Mouse (Mus musculus): ENCODE measurements at regions not wholly inside any gene's neighbourhood (a gene's known extent, or its start where the extent isn't known, plus 50 kb on each side); places are given as distances from the start of the nearest gene placed in this dataset.
"Not testable (repeated sequence)": the region's sequence is repeated elsewhere in the genome, so short reads cannot be mapped to it uniquely, and the experiment has no call there.

DNA sequence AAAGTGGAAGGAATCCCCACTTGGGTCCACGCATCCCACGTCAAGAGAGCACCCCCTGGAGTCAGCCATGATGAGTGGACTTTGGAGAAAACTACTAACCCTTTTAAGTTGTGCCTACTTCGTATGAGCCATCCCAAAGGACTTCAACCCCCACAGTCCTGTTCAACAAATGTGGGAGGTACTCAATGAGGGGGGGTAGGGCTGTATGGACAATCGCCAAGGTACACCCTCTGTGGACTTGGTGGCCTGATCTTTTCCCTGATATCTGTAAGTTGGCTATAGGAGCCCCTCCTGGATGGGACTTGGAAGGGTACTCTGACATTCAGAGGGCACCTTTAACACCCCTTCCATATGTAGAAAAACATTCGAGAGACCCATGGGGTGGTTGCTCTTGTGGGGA is 256.5 kb upstream of the Olfr161 start:
- not testable (repeated sequence) for DNase-seq (ENCODE audit: low spot score in 2 of 2)

DNA sequence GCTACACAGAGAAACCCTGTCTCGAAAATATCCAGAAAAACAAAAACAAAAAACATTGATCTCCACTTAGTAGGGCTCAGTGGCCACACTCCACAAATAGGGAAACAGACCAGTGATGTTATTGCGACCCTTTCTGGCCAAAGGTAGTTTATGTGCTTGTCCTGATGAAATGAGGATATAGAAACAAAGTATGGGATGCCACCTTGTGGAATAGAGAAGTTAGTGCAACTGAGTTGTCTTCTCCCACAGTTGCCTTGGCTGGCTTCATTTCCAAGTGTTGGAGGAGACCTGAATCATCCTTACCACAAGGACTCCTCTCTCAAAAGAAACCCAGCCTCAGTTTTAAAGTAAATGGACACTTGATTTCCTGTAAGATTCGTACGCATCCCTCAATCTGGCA is 247.5 kb upstream of the Olfr161 start:
- DNase-seq (ENCODE audit: low spot score in 2 of 2), result not testable (repeated sequence)

GRCm38 (mm10) chr16:3344725-3345380 is 246.0 kb upstream of the Olfr161 start:
- DNase-seq (ENCODE audit: low spot score in 2 of 2), result not testable (repeated sequence)

DNA sequence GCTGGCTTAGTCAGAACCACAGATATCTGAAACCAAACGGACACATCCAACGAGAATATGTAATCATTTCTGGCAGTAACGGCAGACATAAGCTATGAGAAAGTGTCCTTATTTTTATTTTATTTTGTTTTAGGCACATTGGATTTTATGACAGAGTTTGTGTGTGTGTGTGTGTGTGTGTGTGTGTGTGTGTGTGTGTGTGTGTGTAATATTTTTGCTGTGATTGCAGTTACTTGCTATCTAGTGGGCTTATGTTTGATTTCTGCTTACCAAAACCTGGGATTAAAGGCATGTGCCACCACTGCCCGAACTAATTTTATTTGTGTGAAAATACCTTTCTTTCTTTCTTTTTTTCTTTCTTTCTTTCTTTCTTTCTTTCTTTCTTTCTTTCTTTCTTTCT is 241.5 kb upstream of the Olfr161 start:
- DNase-seq (ENCODE audit: low spot score in 2 of 2), result not testable (repeated sequence)

DNA sequence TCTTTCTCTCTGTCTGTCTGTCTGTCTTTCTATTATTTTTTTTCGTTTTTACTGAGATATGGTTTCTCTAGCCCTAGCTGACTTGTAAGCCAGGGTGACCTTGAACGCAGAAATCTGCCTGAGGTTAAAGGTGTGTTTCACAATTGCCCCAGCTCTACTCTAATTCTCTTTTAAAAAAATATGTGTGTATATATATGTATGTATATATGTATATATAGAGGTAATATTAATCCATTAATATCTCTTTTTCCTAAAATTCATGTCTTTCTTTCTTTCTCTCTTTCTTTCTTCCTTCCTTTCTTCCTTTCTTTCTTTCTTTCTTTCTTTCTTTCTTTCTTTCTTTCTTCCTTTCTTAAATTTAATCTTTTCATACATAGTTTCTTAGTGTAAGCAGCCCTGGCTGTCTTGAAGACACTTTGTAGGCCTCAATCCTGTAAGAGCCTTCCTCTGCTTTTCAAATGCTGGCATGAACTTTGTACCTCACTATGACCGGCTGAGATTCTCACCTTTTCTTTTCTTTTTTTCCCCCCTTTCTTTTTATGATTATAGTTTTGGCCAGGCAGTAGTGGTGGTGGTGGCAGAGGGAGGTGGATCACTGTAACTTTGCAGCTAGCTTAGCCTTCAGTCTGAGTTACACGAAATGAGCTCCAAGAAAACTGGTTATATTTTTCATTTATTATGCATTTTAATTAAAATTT is 240.8 kb upstream of the Olfr161 start:
- DNase-seq (ENCODE audit: low spot score in 2 of 2), result not testable (repeated sequence)

- DNase-seq (ENCODE audit: low spot score in 2 of 2), result not testable (repeated sequence)
These were observed 240.0 kb upstream of the Olfr161 start for GRCm38 (mm10) chr16:3350668-3351507.

DNA sequence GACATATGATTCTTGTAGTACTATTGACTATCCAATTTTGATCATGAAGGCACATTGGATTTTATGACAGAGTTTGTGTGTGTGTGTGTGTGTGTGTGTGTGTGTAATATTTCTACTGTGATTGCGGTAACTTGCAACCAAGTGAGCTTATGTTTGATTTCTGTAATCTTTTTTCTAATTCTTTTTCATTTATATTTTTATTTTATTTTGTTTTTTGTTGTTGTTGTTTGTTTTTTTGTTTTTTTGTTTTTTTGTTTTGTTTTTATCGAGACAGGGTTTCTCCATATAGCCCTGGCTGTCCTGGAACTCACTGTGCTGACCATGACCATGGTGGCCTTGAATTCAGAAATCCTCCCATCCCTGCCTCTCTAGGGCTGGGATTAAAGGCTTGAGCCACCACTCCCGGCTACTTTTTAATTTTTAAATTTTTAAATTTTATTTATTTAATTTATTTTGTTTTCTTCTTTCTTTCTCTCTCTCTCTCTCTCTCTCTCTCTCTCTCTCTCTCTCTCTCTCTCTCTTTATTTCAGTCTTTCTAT is 239.3 kb upstream of the Olfr161 start:
- DNase-seq (ENCODE audit: low spot score in 2 of 2), result peak in 1 of 2 experiments; percentile 44
